Mouse (Mus musculus): Measurements from ENCODE around the gene Srl. TPM values are rescaled to one million over a fixed set of nuclear protein-coding genes. Genes with fewer than 3 reads are reported as not detected.
"Not testable (repeated sequence)": the region's sequence is repeated elsewhere in the genome, so short reads cannot be mapped to it uniquely, and the experiment has no call there.

The Srl gene
- polyA plus RNA-seq, 1 experiment: 10.0 TPM

DNA sequence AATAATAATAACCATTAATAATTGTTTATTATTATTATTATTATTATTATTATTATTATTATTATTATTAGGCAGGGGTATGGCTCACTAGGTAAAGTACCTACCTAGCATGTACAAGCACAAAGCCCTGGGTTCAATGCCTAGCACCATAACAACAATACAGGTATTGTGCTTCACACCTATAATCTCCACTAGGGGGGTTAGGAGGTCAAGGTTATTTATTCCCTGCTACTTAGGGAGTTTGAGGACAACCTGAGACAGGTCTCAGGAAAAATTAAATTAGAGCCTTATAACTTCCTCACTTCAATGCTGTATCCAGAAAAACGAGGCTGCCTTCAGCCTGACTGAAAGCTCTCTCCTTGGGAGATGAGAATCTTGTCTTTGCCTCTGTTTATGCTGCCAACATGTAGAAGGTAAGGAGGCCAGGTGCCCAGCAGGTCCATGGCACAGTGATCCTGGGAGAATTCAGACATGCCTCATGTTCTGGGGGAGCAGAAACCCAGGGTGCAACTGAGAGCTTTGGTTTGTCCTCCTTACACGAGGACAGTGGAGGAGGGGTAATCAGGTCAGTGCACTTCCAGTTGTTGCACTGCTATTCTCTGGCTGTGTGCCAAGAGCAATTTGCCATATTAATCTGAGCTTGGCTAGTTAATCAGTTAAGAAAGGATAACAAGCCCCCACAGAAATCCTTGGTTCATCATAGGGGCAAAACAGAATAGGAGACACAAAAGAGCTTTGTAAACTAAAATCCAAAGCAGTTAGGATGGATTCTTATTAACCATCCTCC lies 48.6 kb downstream of the Srl start:
- no peak overlapping the region for H3K4me3 ChIP-seq (replicated peaks; ENCODE audit: insufficient read depth, low read depth, low read length)
- H3K27ac ChIP-seq (ENCODE audit: insufficient read depth, low read length): no peak overlapping the region
- no peaks in the 10 kb centered on the region for H3K4me1 ChIP-seq (ENCODE audit: control insufficient read depth, insufficient read depth, low read length)
- no peak for DNase-seq
- 34% methylated on average over 2 of the region's 2 CpGs for WGBS
- no peaks in the 10 kb centered on the region for H3K27me3 ChIP-seq (ENCODE audit: control insufficient read depth, insufficient read depth, low read length)
- TF ChIP-seq CTCF (IDR thresholded peaks at IDR 0.05; ENCODE audit: borderline replicate concordance, insufficient read depth, low read depth, low read length) (no peak), POLR2A (IDR thresholded peaks at IDR 0.05; ENCODE audit: borderline replicate concordance, insufficient read depth, low read length) (no peak)

GRCm38 (mm10) chr16:4489114-4489624 lies 52.4 kb downstream of the Srl start:
- H3K4me1 ChIP-seq (ENCODE audit: control insufficient read depth, insufficient read depth, low read length): no peaks in the 10 kb centered on the region
- H3K27me3 ChIP-seq (ENCODE audit: control insufficient read depth, insufficient read depth, low read length): no peaks in the 10 kb centered on the region
- peak; percentile 84 to 85 for DNase-seq
- WGBS: 18% methylated on average over 11 of the region's 11 CpGs
- TF ChIP-seq POLR2A (IDR thresholded peaks at IDR 0.05; ENCODE audit: borderline replicate concordance, insufficient read depth, low read length): no peak
- TF ChIP-seq CTCF (IDR thresholded peaks at IDR 0.05; ENCODE audit: borderline replicate concordance, insufficient read depth, low read depth, low read length): peak; percentile 78
- no peak overlapping the region for H3K4me3 ChIP-seq (replicated peaks; ENCODE audit: insufficient read depth, low read depth, low read length)
- H3K27ac ChIP-seq (ENCODE audit: insufficient read depth, low read length): no peak overlapping the region

DNA sequence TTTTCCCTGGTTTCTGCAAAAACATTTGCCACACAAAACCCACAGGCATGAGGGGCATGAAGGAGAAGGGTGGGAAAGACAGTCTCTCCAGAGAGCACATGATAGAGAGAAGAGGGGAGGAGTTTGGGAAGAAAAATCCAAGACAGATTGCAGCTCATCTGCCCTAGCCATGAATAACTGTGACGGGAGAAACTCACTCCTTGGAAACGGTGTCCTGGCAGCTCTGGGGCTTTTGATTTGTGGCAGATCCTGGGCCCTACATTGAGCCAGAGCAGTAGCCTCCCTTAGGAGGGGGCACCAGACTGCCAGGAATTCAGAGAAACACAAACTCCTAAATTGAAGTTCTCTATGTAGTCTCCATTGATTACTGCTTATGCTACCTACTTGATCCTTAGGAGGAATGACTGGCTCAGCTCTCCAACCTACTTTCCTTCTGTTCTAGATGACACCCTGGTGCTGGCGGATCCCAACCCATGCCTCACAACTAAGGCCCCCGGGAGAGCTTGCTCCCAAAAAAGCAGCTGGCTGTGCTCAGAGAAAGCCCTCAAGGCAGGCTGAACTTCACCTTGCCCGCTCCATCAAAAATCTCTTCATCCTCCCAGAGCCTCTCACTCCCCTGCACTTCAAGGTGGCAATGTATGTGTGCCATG lies 60.9 kb downstream of the Srl start:
- TF ChIP-seq CTCF (IDR thresholded peaks at IDR 0.05; ENCODE audit: borderline replicate concordance, insufficient read depth, low read depth, low read length) (no peak), POLR2A (IDR thresholded peaks at IDR 0.05; ENCODE audit: borderline replicate concordance, insufficient read depth, low read length) (no peak)
- DNase-seq: no peak
- Histone ChIP-seq H3K27me3 (ENCODE audit: control insufficient read depth, insufficient read depth, low read length) (no peaks in the 10 kb centered on the region), H3K4me3 (replicated peaks; ENCODE audit: insufficient read depth, low read depth, low read length) (no peak overlapping the region), H3K4me1 (ENCODE audit: control insufficient read depth, insufficient read depth, low read length) (no peaks in the 10 kb centered on the region), H3K27ac (ENCODE audit: insufficient read depth, low read length) (no peak overlapping the region)
- WGBS: 52% methylated on average over 5 of the region's 5 CpGs

GRCm38 (mm10) chr16:4477591-4478215 lies 63.9 kb downstream of the Srl start:
- no peak for TF ChIP-seq CTCF (IDR thresholded peaks at IDR 0.05; ENCODE audit: borderline replicate concordance, insufficient read depth, low read depth, low read length)
- TF ChIP-seq POLR2A (IDR thresholded peaks at IDR 0.05; ENCODE audit: borderline replicate concordance, insufficient read depth, low read length): no peak

GRCm38 (mm10) chr16:4474882-4475803 lies 66.5 kb downstream of the Srl start:
- WGBS: 17% methylated on average over 42 of the region's 42 CpGs
- DNase-seq: peak; percentile 92 to 96
- Histone ChIP-seq H3K4me3 (replicated peaks; ENCODE audit: insufficient read depth, low read depth, low read length) (peak overlapping the region; percentile 77), H3K27me3 (ENCODE audit: control insufficient read depth, insufficient read depth, low read length) (no peaks in the 10 kb centered on the region), H3K4me1 (ENCODE audit: control insufficient read depth, insufficient read depth, low read length) (no peaks in the 10 kb centered on the region), H3K27ac (ENCODE audit: insufficient read depth, low read length) (no peak overlapping the region)
- TF ChIP-seq POLR2A (IDR thresholded peaks at IDR 0.05; ENCODE audit: borderline replicate concordance, insufficient read depth, low read length) (0 out of 2 replicates have a peak, but pooled peaks have one; percentile 36), CTCF (IDR thresholded peaks at IDR 0.05; ENCODE audit: borderline replicate concordance, insufficient read depth, low read depth, low read length) (peak; percentile 98)

More at GRCm38 (mm10) chr16:4477591-4478215, 63.9 kb downstream of the Srl start:
- WGBS: 88% methylated on average over 10 of the region's 10 CpGs
- H3K4me1 ChIP-seq (ENCODE audit: control insufficient read depth, insufficient read depth, low read length): no peaks in the 10 kb centered on the region
- H3K27ac ChIP-seq (ENCODE audit: insufficient read depth, low read length): no peak overlapping the region
- H3K4me3 ChIP-seq (replicated peaks; ENCODE audit: insufficient read depth, low read depth, low read length): no peak overlapping the region
- no peak for DNase-seq
- no peaks in the 10 kb centered on the region for H3K27me3 ChIP-seq (ENCODE audit: control insufficient read depth, insufficient read depth, low read length)

DNA sequence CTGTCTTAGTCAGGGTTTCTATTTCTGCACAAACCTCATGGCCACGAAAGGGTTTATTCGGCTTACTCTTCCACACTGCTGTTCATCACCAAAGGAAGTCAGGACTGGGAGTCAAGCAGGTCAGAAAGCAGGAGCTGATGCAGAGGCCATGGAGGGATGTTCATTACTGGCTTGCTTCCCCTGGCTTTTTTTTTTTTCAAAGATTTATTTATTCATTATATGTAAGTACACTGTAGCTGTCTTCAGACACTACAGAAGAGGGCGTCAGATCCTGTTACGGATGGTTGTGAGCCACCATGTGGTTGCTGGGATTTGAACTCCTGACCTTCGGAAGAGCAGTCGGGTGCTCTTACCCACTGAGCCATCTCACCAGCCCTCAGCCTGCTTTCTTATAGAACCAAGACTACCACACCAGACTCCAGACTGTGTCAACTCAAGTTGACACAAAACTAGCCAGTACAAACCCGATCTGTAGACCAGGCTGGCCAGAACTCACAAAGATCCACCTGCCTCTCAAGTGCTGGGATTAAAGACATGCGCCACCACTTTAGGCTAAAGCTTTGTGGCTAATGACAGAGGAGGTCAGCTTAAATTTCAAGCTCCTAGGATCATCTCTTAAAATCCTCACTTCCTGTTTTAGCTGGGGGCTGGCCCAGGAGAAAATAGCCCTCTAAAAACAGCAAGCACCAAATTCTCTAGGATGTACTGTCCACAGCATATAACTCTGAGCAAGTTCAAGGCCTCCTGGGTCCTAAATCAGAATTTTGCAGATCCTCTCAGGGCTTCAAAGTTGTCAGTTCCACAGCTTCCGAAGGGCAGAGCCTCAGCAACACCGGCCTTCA lies 67.4 kb downstream of the Srl start:
- H3K4me1 ChIP-seq (ENCODE audit: control insufficient read depth, insufficient read depth, low read length); DNase-seq; H3K27me3 ChIP-seq (ENCODE audit: control insufficient read depth, insufficient read depth, low read length); H3K27ac ChIP-seq (ENCODE audit: insufficient read depth, low read length): not testable (repeated sequence)
- peak overlapping the region; percentile 77 for H3K4me3 ChIP-seq (replicated peaks; ENCODE audit: insufficient read depth, low read depth, low read length)
- WGBS: 75% methylated on average over 10 of the region's 10 CpGs

Measured in cerebellum, adult 2 months (tissue).